Mouse (Mus musculus) ES-E14 (cell line): ENCODE measurements around the gene Ltbp3.

Source experiments
- CHD2 ChIP-seq: IDR thresholded peaks from 2 replicates; pipeline ENCODE4 v1.6.1; 2014; ENCODE audit warnings: mild to moderate bottlenecking, low read depth, low read length, inconsistent platforms
- HCFC1 ChIP-seq: IDR thresholded peaks from 2 replicates; pipeline ENCODE4 v1.6.1; 2012; ENCODE audit warnings: low read length, inconsistent platforms, borderline replicate concordance; ENCODE audit not compliant: insufficient read depth
- ZC3H11A ChIP-seq: IDR thresholded peaks from 2 replicates; pipeline ENCODE4 v1.6.1; 2012; ENCODE audit warnings: low read depth, mild to moderate bottlenecking, inconsistent platforms, low read length, borderline replicate concordance
- ZNF384 ChIP-seq: IDR thresholded peaks from 2 replicates; pipeline ENCODE4 v1.6.1; 2012; ENCODE audit warnings: low read depth, low read length, inconsistent platforms

GRCm38 (mm10) chr19:5758878-5759403, 18.2 kb downstream of the Ltbp3 start:
- TF ChIP-seq HCFC1 (no peak), CHD2 (no peak), ZC3H11A (no peak), ZNF384 (no peak)
